Mouse (Mus musculus): ENCODE results near the gene Phf3. TPM values are rescaled to one million over a fixed set of nuclear protein-coding genes. Genes with fewer than 3 reads are reported as not detected.
"Not testable (repeated sequence)": the region's sequence is repeated elsewhere in the genome, so short reads cannot be mapped to it uniquely, and the experiment has no call there.

Phf3 gene
- polyA plus RNA-seq, 1 experiment from 2014 or later, result 30.9 TPM

- no peaks in the 10 kb centered on the region for H3K4me1 ChIP-seq (replicated peaks; ENCODE audit: insufficient read depth, low read length)
- H3K36me3 ChIP-seq (ENCODE audit: insufficient read depth, low read length), result no peaks in the 10 kb centered on the region
- no peak overlapping the region for H3K27ac ChIP-seq
- no peak for ATAC-seq (replicated peaks; ENCODE audit: low FRiP score, low read depth)
- no peak overlapping the region for H3K9ac ChIP-seq (ENCODE audit: low read depth, low read length)
- H3K4me3 ChIP-seq (replicated peaks; ENCODE audit: low read depth, low read length), result no peak overlapping the region
- no peak for DNase-seq (ENCODE audit: low spot score)
- no peaks in the 10 kb centered on the region for H3K27me3 ChIP-seq (ENCODE audit: insufficient read depth, low read length)
- H3K9me3 ChIP-seq (replicated peaks; ENCODE audit: low read length), result no peaks in the 10 kb centered on the region
- H3K4me2 ChIP-seq (ENCODE audit: low read length), result no peak overlapping the region
- WGBS, result 92% methylated on average over 3 of the region's 3 CpGs
- no peak for TF ChIP-seq CTCF (IDR thresholded peaks at IDR 0.05; ENCODE audit: low read depth)
These were observed 29.9 kb upstream of the Phf3 start for GRCm38 (mm10) chr1:30903480-30904218.

- WGBS, result 76% methylated on average over 2 of the region's 2 CpGs
- H3K9ac ChIP-seq (ENCODE audit: low read depth, low read length), result no peak overlapping the region
- H3K27ac ChIP-seq, result no peak overlapping the region
- no peaks in the 10 kb centered on the region for H3K4me1 ChIP-seq (replicated peaks; ENCODE audit: insufficient read depth, low read length)
- DNase-seq (ENCODE audit: low spot score) (no peak), ATAC-seq (replicated peaks; ENCODE audit: low FRiP score, low read depth) (no peak)
- no peak overlapping the region for H3K4me3 ChIP-seq (replicated peaks; ENCODE audit: low read depth, low read length)
- TF ChIP-seq CTCF (IDR thresholded peaks at IDR 0.05; ENCODE audit: low read depth), result no peak
- no peak overlapping the region for H3K4me2 ChIP-seq (ENCODE audit: low read length)
- H3K27me3 ChIP-seq (ENCODE audit: insufficient read depth, low read length), result no peaks in the 10 kb centered on the region
- H3K9me3 ChIP-seq (replicated peaks; ENCODE audit: low read length), result no peaks in the 10 kb centered on the region
- H3K36me3 ChIP-seq (ENCODE audit: insufficient read depth, low read length), result no peaks in the 10 kb centered on the region
These were observed 25.0 kb upstream of the Phf3 start for GRCm38 (mm10) chr1:30898691-30899090.

GRCm38 (mm10) chr1:30895366-30895765 is 21.6 kb upstream of the Phf3 start:
- H3K4me2 ChIP-seq (ENCODE audit: low read length); H3K9ac ChIP-seq (ENCODE audit: low read depth, low read length); H3K27ac ChIP-seq; H3K9me3 ChIP-seq (replicated peaks; ENCODE audit: low read length); H3K4me3 ChIP-seq (replicated peaks; ENCODE audit: low read depth, low read length); H3K4me1 ChIP-seq (replicated peaks; ENCODE audit: insufficient read depth, low read length); DNase-seq (ENCODE audit: low spot score); H3K36me3 ChIP-seq (ENCODE audit: insufficient read depth, low read length); H3K27me3 ChIP-seq (ENCODE audit: insufficient read depth, low read length); ATAC-seq (replicated peaks; ENCODE audit: low FRiP score, low read depth): not testable (repeated sequence)

GRCm38 (mm10) chr1:30883806-30884205 is 10.1 kb upstream of the Phf3 start:
- H3K4me2 ChIP-seq (ENCODE audit: low read length); H3K9me3 ChIP-seq (replicated peaks; ENCODE audit: low read length); H3K27ac ChIP-seq; ATAC-seq (replicated peaks; ENCODE audit: low FRiP score, low read depth); H3K36me3 ChIP-seq (ENCODE audit: insufficient read depth, low read length); DNase-seq (ENCODE audit: low spot score); H3K4me3 ChIP-seq (replicated peaks; ENCODE audit: low read depth, low read length); H3K27me3 ChIP-seq (ENCODE audit: insufficient read depth, low read length); H3K4me1 ChIP-seq (replicated peaks; ENCODE audit: insufficient read depth, low read length); H3K9ac ChIP-seq (ENCODE audit: low read depth, low read length): not testable (repeated sequence)
- 100% methylated on average over 1 of the region's 1 CpGs for WGBS

- DNase-seq (ENCODE audit: low spot score) (no peak), ATAC-seq (replicated peaks; ENCODE audit: low FRiP score, low read depth) (no peak)
- H3K4me1 ChIP-seq (replicated peaks; ENCODE audit: insufficient read depth, low read length), result peaks cover 5% of the 10 kb centered on the region; the same call in 1 of the 2 replicates
- H3K9ac ChIP-seq (ENCODE audit: low read depth, low read length), result no peak overlapping the region
- H3K9me3 ChIP-seq (replicated peaks; ENCODE audit: low read length), result no peaks in the 10 kb centered on the region
- no peaks in the 10 kb centered on the region for H3K27me3 ChIP-seq (ENCODE audit: insufficient read depth, low read length)
- no peak overlapping the region for H3K4me2 ChIP-seq (ENCODE audit: low read length)
- H3K27ac ChIP-seq, result no peak overlapping the region
- TF ChIP-seq CTCF (IDR thresholded peaks at IDR 0.05; ENCODE audit: low read depth), result no peak
- no peaks in the 10 kb centered on the region for H3K36me3 ChIP-seq (ENCODE audit: insufficient read depth, low read length)
- no peak overlapping the region for H3K4me3 ChIP-seq (replicated peaks; ENCODE audit: low read depth, low read length)
These were observed 2.0 kb upstream of the Phf3 start for GRCm38 (mm10) chr1:30875746-30876145.

GRCm38 (mm10) chr1:30874261-30875131 is 775 bp upstream of the Phf3 start:
- ATAC-seq (replicated peaks; ENCODE audit: low FRiP score, low read depth) (no peak), DNase-seq (ENCODE audit: low spot score) (no peak)
- peak overlapping the region; percentile 62 for H3K4me2 ChIP-seq (ENCODE audit: low read length)
- H3K4me3 ChIP-seq (replicated peaks; ENCODE audit: low read depth, low read length), result peak overlapping the region; percentile 83
- no peaks in the 10 kb centered on the region for H3K27me3 ChIP-seq (ENCODE audit: insufficient read depth, low read length)
- TF ChIP-seq CTCF (IDR thresholded peaks at IDR 0.05; ENCODE audit: low read depth), result no peak
- 41% methylated on average over 15 of the region's 15 CpGs for WGBS
- H3K9ac ChIP-seq (ENCODE audit: low read depth, low read length), result peak overlapping the region; percentile 96
- no peaks in the 10 kb centered on the region for H3K9me3 ChIP-seq (replicated peaks; ENCODE audit: low read length)
- H3K27ac ChIP-seq, result peak overlapping the region; percentile 98
- H3K36me3 ChIP-seq (ENCODE audit: insufficient read depth, low read length), result no peaks in the 10 kb centered on the region
- peaks cover 5% of the 10 kb centered on the region; the same call in 1 of the 2 replicates for H3K4me1 ChIP-seq (replicated peaks; ENCODE audit: insufficient read depth, low read length)
